30 mouse cellular contexts compared by ENCODE assay signal in genomic region chr8:45988189-45988588, GRCm38 (mm10). TPM values are rescaled to one million over a fixed set of nuclear protein-coding genes. Genes with fewer than 3 reads are reported as not detected.
"Had no signal": no experiment of that assay in that cellular context is flagged by ENCODE, and none has a peak within 500 bp of the region (broad histone marks: within the 10 kb centered on the region; RNA-seq: fewer than 3 reads in every experiment).

No protein-coding gene starts in this region.

- H3K9me3 ChIP-seq: limb, embryonic 10.5 days; limb, embryonic 13.5 days; lung, embryonic 15.5 days; midbrain, embryonic 10.5 days; midbrain, embryonic 13.5 days; neural tube, embryonic 13.5 days; stomach, embryonic 15.5 days had no signal

- H3K4me3 ChIP-seq: layer of hippocampus, adult 2 months; limb, embryonic 10.5 days; limb, embryonic 13.5 days; lung, embryonic 15.5 days; midbrain, embryonic 10.5 days; midbrain, embryonic 13.5 days; myocyte; neural tube, embryonic 13.5 days; stomach, embryonic 15.5 days had no signal

- H3K4me2 ChIP-seq: limb, embryonic 13.5 days; lung, embryonic 15.5 days; midbrain, embryonic 13.5 days; neural tube, embryonic 13.5 days; stomach, embryonic 15.5 days had no signal

- H3K27me3 ChIP-seq: limb, embryonic 13.5 days; lung, embryonic 15.5 days; midbrain, embryonic 13.5 days; neural tube, embryonic 13.5 days; stomach, embryonic 15.5 days had no signal

- DNase-seq: kidney, adult 18-20 months; kidney, postnatal 25 days; layer of hippocampus, adult 9-11 months; lung, postnatal 10 days; lung, postnatal 4 days; retina, postnatal 1 day; right cerebral cortex, postnatal 25 days; spleen, adult 18-20 months; thymus, postnatal 14 days; thymus, postnatal 4 days had no signal

- H3K27ac ChIP-seq: hindbrain, postnatal 0 days; kidney, postnatal 0 days; layer of hippocampus, adult 2 months; limb, embryonic 10.5 days; limb, embryonic 13.5 days; lung, embryonic 15.5 days; midbrain, embryonic 10.5 days; midbrain, embryonic 13.5 days; neural tube, embryonic 13.5 days; stomach, embryonic 15.5 days had no signal

- ATAC-seq: hindbrain, postnatal 0 days; inflammation-experienced regulatory T-cells, adult 6 months; intestine, embryonic 16.5 days; midbrain, embryonic 13.5 days; midbrain, embryonic 16.5 days had no signal

- H3K9ac ChIP-seq: limb, embryonic 13.5 days; lung, embryonic 15.5 days; midbrain, embryonic 13.5 days; neural tube, embryonic 13.5 days; stomach, embryonic 15.5 days had no signal

- H3K4me1 ChIP-seq: midbrain, embryonic 10.5 days; midbrain, embryonic 13.5 days; stomach, embryonic 15.5 days had no signal

RNA-seq across cellular contexts. Expression of gene Ccdc110, which starts 53.8 kb away (rescaled TPM):
- total RNA-seq: hindbrain, postnatal 0 days; liver, adult 2 months; megakaryocyte, adult 5-6 weeks; monocyte, adult 5-6 weeks; neutrophil, adult 5-6 weeks had no signal
- polyA plus RNA-seq: inflammation-experienced regulatory T-cells, adult 6 months; intestine, embryonic 16.5 days; kidney, embryonic 14.5 days; kidney, postnatal 0 days; large intestine, adult 2 months; limb, embryonic 10.5 days; liver, adult 2 months; lung, embryonic 15.5 days; midbrain, embryonic 10.5 days; myocyte; neural tube, embryonic 13.5 days; stomach, embryonic 15.5 days had no signal
